Mouse (Mus musculus): Measurements from ENCODE around the gene Trim46. TPM values are rescaled to one million over a fixed set of nuclear protein-coding genes. Genes with fewer than 3 reads are reported as not detected.
"Not testable (repeated sequence)": the region's sequence is repeated elsewhere in the genome, so short reads cannot be mapped to it uniquely, and the experiment has no call there.

The Trim46 gene
- polyA plus RNA-seq, 1 experiment from 2014 or later: 7.2 TPM

DNA sequence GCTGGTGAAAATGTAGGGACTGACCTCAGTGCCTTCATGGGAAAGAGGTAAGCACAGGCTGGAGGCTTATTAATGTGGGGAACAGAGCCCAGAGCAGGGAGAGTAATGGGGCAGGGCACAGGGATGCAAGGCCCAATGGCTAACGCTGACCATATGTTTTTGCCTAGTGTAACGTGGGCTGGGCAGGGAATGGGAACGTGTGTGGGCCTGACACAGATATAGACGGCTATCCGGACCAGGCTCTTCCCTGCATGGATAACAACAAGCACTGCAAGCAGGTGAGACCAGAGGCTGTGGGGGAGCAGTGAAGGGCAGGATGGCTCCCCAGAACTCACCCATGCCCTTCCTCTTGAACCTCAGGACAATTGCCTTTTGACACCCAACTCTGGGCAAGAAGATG, 24.9 kb downstream of the Trim46 start:
- WGBS: 72% methylated on average over 5 of the region's 5 CpGs
- Histone ChIP-seq H3K27me3 (no peaks in the 10 kb centered on the region), H3K4me2 (no peak overlapping the region), H3K4me3 (no peak overlapping the region), H3K4me1 (peaks cover 36% of the 10 kb centered on the region), H3K27ac (no peak overlapping the region), H3K9ac (no peak overlapping the region), H3K9me3 (no peaks in the 10 kb centered on the region), H3K36me3 (no peaks in the 10 kb centered on the region)
- ATAC-seq (ENCODE audit: borderline replicate concordance, extremely low read depth, low FRiP score, low TSS enrichment): no peak

DNA sequence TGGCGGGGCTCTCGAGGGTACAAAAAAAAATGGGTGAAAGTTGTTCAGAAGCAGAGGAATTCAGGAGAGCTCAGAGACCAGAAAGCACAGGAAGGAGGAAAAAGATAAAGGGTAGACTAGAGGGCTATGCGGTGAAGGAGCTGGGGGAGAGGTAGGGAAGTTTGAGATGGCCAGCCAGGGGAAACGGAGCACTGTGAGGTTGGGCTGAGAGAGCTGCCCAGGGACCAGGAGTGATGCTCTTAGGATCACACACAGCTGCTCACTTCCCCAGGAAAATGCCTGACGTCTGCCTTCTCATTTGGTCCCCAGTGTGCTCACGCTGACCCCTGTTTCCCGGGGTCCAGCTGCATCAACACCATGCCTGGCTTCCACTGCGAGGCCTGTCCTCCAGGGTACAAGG, 26.6 kb downstream of the Trim46 start:
- H3K9ac ChIP-seq: no peak overlapping the region
- H3K27ac ChIP-seq: peak overlapping the region; percentile 89
- ATAC-seq (ENCODE audit: borderline replicate concordance, extremely low read depth, low FRiP score, low TSS enrichment): no peak
- H3K4me2 ChIP-seq: peak overlapping the region; percentile 36; the same call in 1 of the 2 replicates
- no peaks in the 10 kb centered on the region for H3K27me3 ChIP-seq
- H3K36me3 ChIP-seq: no peaks in the 10 kb centered on the region
- H3K4me3 ChIP-seq: no peak overlapping the region
- 11% methylated on average over 8 of the region's 8 CpGs for WGBS
- no peaks in the 10 kb centered on the region for H3K9me3 ChIP-seq
- H3K4me1 ChIP-seq: peaks cover 46% of the 10 kb centered on the region

DNA sequence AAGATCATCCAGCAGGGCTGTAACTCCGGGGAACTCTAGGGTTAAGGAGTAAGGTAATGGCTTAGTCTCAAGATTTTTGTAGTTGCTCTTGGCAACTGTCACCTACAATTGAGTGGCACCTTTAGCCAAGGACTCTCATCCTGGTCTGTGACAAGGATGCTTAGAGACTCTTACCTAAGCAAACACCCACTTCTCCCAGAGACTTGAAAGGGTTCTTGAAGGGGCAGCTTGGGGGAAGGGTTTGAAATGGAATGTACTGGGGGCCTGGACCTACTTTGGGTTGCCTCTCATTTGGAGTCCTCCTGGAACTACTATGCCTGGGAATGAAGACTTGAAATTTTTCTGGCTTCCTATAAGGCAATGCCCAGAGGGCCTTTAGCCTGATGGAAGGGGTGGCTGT, 27.8 kb downstream of the Trim46 start:
- H3K9me3 ChIP-seq: no peaks in the 10 kb centered on the region
- no peaks in the 10 kb centered on the region for H3K27me3 ChIP-seq
- ATAC-seq (ENCODE audit: borderline replicate concordance, extremely low read depth, low FRiP score, low TSS enrichment): 0 out of 2 replicates have a peak, but pooled peaks have one; percentile 7
- WGBS: 57% methylated on average over 1 of the region's 1 CpGs
- peak overlapping the region; percentile 89 for H3K27ac ChIP-seq
- no peak overlapping the region for H3K4me3 ChIP-seq
- peaks cover 49% of the 10 kb centered on the region for H3K4me1 ChIP-seq
- H3K4me2 ChIP-seq: peak overlapping the region; percentile 36
- no peak overlapping the region for H3K9ac ChIP-seq
- no peaks in the 10 kb centered on the region for H3K36me3 ChIP-seq

DNA sequence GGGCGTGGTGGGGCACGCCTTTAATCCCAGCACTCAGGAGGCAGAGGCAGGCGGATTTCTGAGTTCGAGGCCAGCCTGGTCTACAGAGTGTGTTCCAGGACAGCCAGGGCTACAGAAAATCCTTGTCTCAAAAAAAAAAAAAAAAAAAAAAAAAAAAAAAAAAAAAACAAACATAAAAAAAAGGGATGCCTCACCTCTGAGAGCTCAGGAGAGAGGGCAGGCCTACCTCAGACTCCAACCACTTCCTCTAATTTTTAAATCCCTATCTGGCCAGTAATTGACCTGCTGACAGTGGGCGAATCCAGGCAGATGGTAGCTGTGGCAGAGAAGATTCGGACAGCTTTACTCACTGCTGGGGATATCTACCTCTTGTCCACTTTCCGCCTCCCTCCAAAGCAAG, 29.7 kb downstream of the Trim46 start:
- Histone ChIP-seq H3K4me1 (peaks cover 60% of the 10 kb centered on the region), H3K4me2 (peak overlapping the region; percentile 89; the same call in 1 of the 2 replicates)
- H3K36me3 ChIP-seq; H3K27me3 ChIP-seq; H3K9me3 ChIP-seq; H3K27ac ChIP-seq; H3K9ac ChIP-seq; H3K4me3 ChIP-seq; ATAC-seq (ENCODE audit: borderline replicate concordance, extremely low read depth, low FRiP score, low TSS enrichment): not testable (repeated sequence)
- 74% methylated on average over 7 of the region's 7 CpGs for WGBS

DNA sequence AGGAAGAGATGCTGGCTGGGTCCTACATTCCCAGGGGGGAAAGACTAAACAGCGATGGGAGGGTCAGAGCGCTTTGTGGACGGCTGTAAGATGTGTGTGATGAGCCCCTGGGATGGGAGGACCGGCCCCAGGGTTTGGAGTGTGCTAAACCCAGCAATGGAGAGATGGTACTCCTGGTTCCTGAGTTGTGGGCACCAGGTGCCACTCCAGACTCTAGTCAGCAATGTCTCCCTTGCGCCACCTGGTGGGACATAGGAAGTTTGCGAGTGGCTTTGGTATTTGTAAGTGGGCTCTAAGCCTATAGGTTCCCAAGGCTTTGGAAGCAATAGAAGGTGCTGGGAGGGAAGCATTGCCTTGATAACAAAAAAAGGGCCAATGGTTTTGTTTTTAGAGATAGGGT, 30.3 kb downstream of the Trim46 start:
- Histone ChIP-seq H3K4me3 (peak overlapping the region; percentile 72), H3K4me1 (peaks cover 60% of the 10 kb centered on the region), H3K9me3 (no peaks in the 10 kb centered on the region), H3K27ac (peak overlapping the region; percentile 99), H3K4me2 (peak overlapping the region; percentile 89), H3K27me3 (no peaks in the 10 kb centered on the region), H3K36me3 (no peaks in the 10 kb centered on the region), H3K9ac (no peak overlapping the region)
- WGBS: under 1% methylated on average over 6 of the region's 6 CpGs
- peak; percentile 13; the same call in 1 of the 2 replicates for ATAC-seq (ENCODE audit: borderline replicate concordance, extremely low read depth, low FRiP score, low TSS enrichment)

DNA sequence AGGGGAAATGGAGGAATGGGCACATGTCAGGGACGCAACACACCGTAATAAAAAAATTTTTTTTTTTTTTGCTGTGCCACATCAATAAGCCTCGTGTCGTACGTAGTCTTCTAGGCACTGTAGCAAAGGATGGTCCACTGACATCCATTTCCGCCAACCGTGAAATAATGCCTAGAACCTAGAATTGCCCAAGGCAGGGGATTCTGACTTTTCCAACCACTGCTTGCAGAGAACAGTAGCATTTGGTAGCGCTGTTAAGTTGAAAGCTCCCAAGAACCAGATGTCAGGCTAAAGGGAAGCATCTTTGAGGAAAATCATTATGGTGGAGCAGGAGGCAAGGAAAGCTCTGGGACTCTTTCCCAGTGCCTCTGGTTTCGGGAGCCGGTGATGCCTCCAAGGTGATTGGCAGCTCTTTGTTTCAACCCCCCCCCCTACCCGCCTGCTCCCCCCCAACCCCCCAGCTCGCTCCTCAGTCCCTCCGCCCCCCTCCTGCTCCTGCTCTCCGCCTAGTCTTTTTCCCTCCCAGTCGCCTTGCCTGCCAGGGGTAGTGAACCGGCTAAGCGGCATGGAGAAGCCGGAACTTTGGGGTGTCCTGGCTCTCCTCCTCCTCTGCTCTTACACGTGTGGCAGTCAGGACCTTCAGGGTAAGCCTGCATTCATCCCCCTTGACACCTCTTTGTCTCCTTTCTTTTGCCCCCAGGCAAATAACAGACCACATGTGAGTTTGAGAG, 31.3 kb downstream of the Trim46 start, which contains the start of gene Thbs3:
Gene Thbs3 (plus strand): TSS at position 500 of the 731 bp plus-strand sequence.
- Histone ChIP-seq H3K27ac (peak within 1 kb of the TSS; percentile 99), H3K4me1 (peaks cover 55% of the 10 kb centered on the region), H3K27me3 (no peaks in the 10 kb centered on the region), H3K4me3 (peak within 1 kb of the TSS; percentile 72), H3K9ac (peak within 1 kb of the TSS; percentile 71), H3K9me3 (no peaks in the 10 kb centered on the region), H3K36me3 (0 out of 2 replicates have a peak, but pooled peaks cover 4% of the 10 kb centered on the region), H3K4me2 (peak within 1 kb of the TSS; percentile 89)
- WGBS: 0% methylated on average over 16 of the region's 19 CpGs
- no peak for ATAC-seq (ENCODE audit: borderline replicate concordance, extremely low read depth, low FRiP score, low TSS enrichment)

DNA sequence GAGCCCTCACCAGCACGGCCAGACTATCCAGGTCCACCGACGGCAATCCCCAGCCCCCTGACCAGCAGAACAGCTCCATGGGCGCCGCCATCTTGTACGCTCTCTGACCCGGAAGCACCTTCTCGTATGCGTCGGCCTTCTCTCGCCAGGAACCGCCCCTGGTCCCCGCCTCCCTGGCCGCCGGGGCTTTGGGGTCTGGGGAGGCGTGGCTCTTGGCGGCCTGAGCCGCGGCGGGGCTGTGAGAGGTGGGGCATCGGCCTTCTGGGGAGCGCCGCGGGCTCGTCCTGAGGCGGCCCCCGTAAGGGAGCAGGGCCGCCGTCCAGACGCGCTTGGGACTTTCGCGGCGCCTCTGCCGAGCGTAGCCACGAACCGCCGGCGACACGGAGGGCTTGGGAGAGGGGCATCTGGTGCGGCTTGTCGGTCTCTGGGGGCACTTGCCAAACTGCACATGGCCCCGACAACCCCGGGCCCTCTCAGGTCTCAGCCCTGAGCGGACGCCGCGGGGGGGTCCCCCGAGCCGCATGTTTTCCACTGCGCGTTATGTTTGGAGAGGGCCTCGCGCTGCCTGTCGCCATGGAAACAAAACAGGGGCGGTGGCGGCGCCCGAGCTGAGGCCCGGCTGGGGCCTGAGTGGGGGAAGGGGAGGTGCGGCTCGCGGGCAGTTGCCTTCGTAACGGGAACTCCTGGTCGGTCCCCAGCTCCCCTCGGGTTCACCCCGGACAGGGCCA, 32.1 kb downstream of the Trim46 start:
- Histone ChIP-seq H3K36me3 (peaks cover 13% of the 10 kb centered on the region), H3K9ac (peak overlapping the region; percentile 71), H3K4me3 (peak overlapping the region; percentile 72), H3K9me3 (no peaks in the 10 kb centered on the region), H3K4me1 (peaks cover 46% of the 10 kb centered on the region), H3K27ac (peak overlapping the region; percentile 99), H3K27me3 (no peaks in the 10 kb centered on the region), H3K4me2 (peak overlapping the region; percentile 89)
- under 1% methylated on average over 69 of the region's 69 CpGs for WGBS
- ATAC-seq (ENCODE audit: borderline replicate concordance, extremely low read depth, low FRiP score, low TSS enrichment): peak; percentile 92

DNA sequence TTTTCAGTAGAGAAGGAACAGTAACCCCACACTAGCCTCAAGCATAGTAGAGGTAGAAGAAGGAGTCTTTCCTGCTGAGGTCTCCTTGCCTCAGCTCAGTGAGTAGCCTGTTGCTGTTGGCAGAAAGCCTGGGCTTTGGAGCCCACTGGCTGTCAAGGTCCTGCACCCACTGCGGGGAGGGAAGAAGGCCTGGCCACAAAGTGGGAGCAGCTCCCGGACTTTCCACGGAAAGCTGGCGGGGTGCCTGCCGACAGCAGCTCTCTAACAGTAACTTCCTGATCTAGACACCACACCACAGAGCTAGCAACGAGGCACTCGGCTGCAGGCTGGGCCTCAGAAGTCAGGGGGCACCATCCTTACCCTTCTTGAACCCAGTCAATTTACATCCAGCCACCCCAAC, 35.4 kb downstream of the Trim46 start:
- Histone ChIP-seq H3K27me3 (no peaks in the 10 kb centered on the region), H3K9ac (no peak overlapping the region), H3K4me2 (no peak overlapping the region), H3K4me3 (no peak overlapping the region), H3K4me1 (peaks cover 26% of the 10 kb centered on the region), H3K9me3 (no peaks in the 10 kb centered on the region), H3K36me3 (peaks cover 44% of the 10 kb centered on the region), H3K27ac (no peak overlapping the region)
- 56% methylated on average over 7 of the region's 7 CpGs for WGBS
- ATAC-seq (ENCODE audit: borderline replicate concordance, extremely low read depth, low FRiP score, low TSS enrichment): no peak

DNA sequence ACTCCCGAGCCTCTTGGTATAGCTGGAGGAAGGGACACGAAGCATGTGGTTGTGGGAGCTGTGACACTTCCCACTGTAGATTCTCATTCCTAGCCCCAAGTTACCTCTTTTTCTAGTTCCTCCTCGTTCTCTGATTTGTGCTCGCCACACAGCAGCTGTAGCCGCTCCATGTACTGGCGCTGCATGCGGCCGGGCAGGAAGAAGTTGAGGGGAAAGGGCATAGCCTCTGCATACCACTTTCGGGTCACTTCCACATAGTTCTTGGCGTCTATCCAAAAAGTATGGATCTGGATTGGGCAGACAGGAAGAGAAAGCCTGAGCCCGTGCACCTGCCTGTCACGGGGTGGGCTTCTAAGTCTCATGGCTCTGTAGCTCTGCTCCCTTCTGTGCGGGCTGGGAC, 35.9 kb downstream of the Trim46 start:
- Histone ChIP-seq H3K9ac (no peak overlapping the region), H3K4me2 (no peak overlapping the region), H3K4me3 (no peak overlapping the region), H3K27ac (no peak overlapping the region), H3K36me3 (peaks cover 48% of the 10 kb centered on the region), H3K4me1 (peaks cover 20% of the 10 kb centered on the region), H3K27me3 (no peaks in the 10 kb centered on the region), H3K9me3 (no peaks in the 10 kb centered on the region)
- no peak for ATAC-seq (ENCODE audit: borderline replicate concordance, extremely low read depth, low FRiP score, low TSS enrichment)
- 65% methylated on average over 13 of the region's 13 CpGs for WGBS

DNA sequence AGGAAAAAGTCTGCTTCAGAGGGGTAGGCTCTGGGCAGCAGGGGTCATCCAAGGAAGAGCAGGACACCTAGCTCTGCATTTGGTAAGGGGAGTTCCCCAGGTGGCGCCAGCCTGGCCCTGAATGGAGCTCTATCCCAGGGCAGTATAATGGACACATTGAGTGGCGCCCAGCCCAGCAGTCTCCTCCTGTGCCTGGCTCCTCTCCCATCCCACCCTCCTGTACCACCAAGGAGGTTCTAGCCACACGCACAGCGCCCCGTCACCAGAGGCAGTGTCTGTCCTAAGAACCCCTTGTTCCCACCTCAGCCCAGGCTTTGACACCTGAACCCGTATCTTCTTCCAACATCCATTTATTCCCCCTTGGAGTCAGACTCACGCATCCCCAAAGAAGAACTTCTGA, 36.4 kb downstream of the Trim46 start:
- no peaks in the 10 kb centered on the region for H3K9me3 ChIP-seq
- H3K4me1 ChIP-seq: peaks cover 16% of the 10 kb centered on the region
- H3K36me3 ChIP-seq: peaks cover 48% of the 10 kb centered on the region
- WGBS: 93% methylated on average over 7 of the region's 7 CpGs
- H3K9ac ChIP-seq: no peak overlapping the region
- no peak for ATAC-seq (ENCODE audit: borderline replicate concordance, extremely low read depth, low FRiP score, low TSS enrichment)
- H3K27me3 ChIP-seq: no peaks in the 10 kb centered on the region
- no peak overlapping the region for H3K4me3 ChIP-seq
- H3K4me2 ChIP-seq: no peak overlapping the region
- no peak overlapping the region for H3K27ac ChIP-seq

DNA sequence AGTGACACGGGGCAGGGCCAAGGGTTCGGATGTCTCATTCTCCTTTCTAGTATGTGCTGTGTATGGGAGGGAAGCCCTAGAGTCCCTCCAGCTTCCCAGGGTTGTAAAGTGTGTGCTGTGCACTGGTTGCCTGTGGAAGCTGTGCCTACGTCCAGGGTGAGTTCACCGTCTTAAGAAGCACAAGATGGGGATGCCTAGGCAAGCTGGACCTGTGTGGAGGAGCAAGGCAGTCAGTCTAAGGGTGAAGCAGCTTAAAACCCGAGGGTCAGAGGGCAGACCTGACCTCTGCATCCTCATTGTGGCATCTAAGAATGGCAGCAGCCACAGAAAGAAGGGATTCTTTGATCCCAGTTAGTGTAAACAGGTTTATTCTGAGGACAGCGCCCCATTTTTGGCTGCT, 37.4 kb downstream of the Trim46 start:
- no peaks in the 10 kb centered on the region for H3K9me3 ChIP-seq
- no peak overlapping the region for H3K27ac ChIP-seq
- 79% methylated on average over 6 of the region's 6 CpGs for WGBS
- H3K4me2 ChIP-seq: no peak overlapping the region
- peaks cover 11% of the 10 kb centered on the region for H3K4me1 ChIP-seq
- ATAC-seq (ENCODE audit: borderline replicate concordance, extremely low read depth, low FRiP score, low TSS enrichment): no peak
- H3K4me3 ChIP-seq: no peak overlapping the region
- H3K9ac ChIP-seq: no peak overlapping the region
- no peaks in the 10 kb centered on the region for H3K27me3 ChIP-seq
- peaks cover 48% of the 10 kb centered on the region for H3K36me3 ChIP-seq

DNA sequence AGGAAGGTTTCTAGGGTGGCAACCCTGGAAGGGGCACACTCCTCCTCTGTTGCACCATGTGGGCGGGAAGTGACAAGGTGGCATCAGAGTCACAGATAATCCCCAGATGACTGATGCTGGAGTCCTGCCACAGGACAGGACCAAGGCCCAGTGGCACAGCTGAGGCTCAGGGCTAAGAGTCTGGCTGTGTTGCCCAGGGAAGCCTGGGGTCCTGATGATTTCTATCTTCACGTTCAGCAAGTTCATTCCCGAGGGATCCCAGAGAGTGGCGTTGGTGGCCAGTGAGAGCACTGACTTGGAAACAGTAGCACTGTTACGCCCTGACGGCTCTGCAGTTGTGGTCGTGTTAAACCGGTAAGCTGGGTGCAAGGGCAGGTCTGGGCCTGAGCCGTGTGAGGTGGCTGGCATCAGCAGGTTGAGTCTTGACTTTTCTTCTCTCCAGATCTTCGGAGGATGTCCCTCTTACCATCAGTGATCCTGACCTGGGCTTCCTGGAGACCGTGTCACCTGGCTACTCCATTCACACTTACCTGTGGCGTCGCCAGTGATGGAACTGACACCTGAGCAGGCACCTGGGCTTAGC, 37.9 kb downstream of the Trim46 start:
- H3K9ac ChIP-seq: no peak overlapping the region
- H3K27ac ChIP-seq: no peak overlapping the region
- H3K27me3 ChIP-seq: no peaks in the 10 kb centered on the region
- no peak overlapping the region for H3K4me3 ChIP-seq
- ATAC-seq (ENCODE audit: borderline replicate concordance, extremely low read depth, low FRiP score, low TSS enrichment): no peak
- 87% methylated on average over 13 of the region's 13 CpGs for WGBS
- H3K4me1 ChIP-seq: peaks cover 13% of the 10 kb centered on the region
- H3K4me2 ChIP-seq: no peak overlapping the region
- H3K36me3 ChIP-seq: peaks cover 48% of the 10 kb centered on the region
- H3K9me3 ChIP-seq: no peaks in the 10 kb centered on the region
